Mouse (Mus musculus) adrenal gland, adult (tissue): ENCODE measurements around the gene Med16.
A peak's percentile ranks its signal among the peaks of the same experiment; 100 is the strongest.

Experiments
- DNase-seq, 2 experiments: peaks; one replicate each; pipeline ENCODE4 v3.0.0; 2022 to 2023; ENCODE audit warnings: low spot score in 1 of 2; ENCODE audit not compliant: inconsistent age in 2 of 2

Med16 gene

GRCm38 (mm10) chr10:79933145-79933679, 24.5 kb upstream of the Med16 start:
- DNase-seq, result no peak

GRCm38 (mm10) chr10:79932736-79933135, 24.0 kb upstream of the Med16 start:
- DNase-seq, result peak in 1 of 2 experiments; percentile 59

GRCm38 (mm10) chr10:79931797-79932196, 23.1 kb upstream of the Med16 start:
- DNase-seq, result no peak

GRCm38 (mm10) chr10:79930826-79931186, 22.1 kb upstream of the Med16 start:
- no peak for DNase-seq

- DNase-seq, result no peak
Observed at GRCm38 (mm10) chr10:79929967-79930825, 21.5 kb upstream of the Med16 start.

- DNase-seq, result peak in 1 of 2 experiments; percentile 56
Observed at GRCm38 (mm10) chr10:79928907-79929701, 20.4 kb upstream of the Med16 start.

- DNase-seq, result peak in 1 of 2 experiments; percentile 90
Observed at GRCm38 (mm10) chr10:79928030-79928694, 19.4 kb upstream of the Med16 start.

GRCm38 (mm10) chr10:79927324-79928029, 18.8 kb upstream of the Med16 start:
- DNase-seq, result peak in 1 of 2 experiments; percentile 89

- peak; percentile 91 to 97 for DNase-seq
Observed at GRCm38 (mm10) chr10:79926491-79927323, 18.0 kb upstream of the Med16 start, which contains the start of gene Arid3a. Gene Arid3a, plus strand, starts transcription at chr10:79927043.

GRCm38 (mm10) chr10:79925785-79926490, 17.2 kb upstream of the Med16 start:
- no peak for DNase-seq

GRCm38 (mm10) chr10:79924998-79925784, 16.5 kb upstream of the Med16 start:
- DNase-seq, result peak; percentile 92 to 98

GRCm38 (mm10) chr10:79921572-79921971, 12.8 kb upstream of the Med16 start:
- DNase-seq, result peak in 1 of 2 experiments; percentile 49

GRCm38 (mm10) chr10:79920958-79921535, 12.3 kb upstream of the Med16 start, which contains the start of gene R3hdm4:
Gene R3hdm4, minus strand, starts transcription at chr10:79921208.
- DNase-seq, result no peak

GRCm38 (mm10) chr10:79920056-79920890, 11.6 kb upstream of the Med16 start:
- DNase-seq, result no peak

- no peak for DNase-seq
Observed at GRCm38 (mm10) chr10:79919251-79919849, 10.6 kb upstream of the Med16 start.
